Mouse (Mus musculus) adrenal gland, postnatal 0 days (tissue): ENCODE measurements around the gene Thsd4. TPM values are rescaled to one million over a fixed set of nuclear protein-coding genes. Genes with fewer than 3 reads are reported as not detected.

Source experiments
- polyA plus RNA-seq: library from polyadenylated mRNA; unstranded; fragments of >200 nt; fragmentation: Nextera tagmentation; extraction: Ambion mirVana; gene quantifications from 2 replicates; pipeline ENCODE4 v1.2.1, GENCODE M21; 2015

Thsd4 gene
- polyA plus RNA-seq = 5.8 and 9.1 TPM in 2 replicates

DNA sequence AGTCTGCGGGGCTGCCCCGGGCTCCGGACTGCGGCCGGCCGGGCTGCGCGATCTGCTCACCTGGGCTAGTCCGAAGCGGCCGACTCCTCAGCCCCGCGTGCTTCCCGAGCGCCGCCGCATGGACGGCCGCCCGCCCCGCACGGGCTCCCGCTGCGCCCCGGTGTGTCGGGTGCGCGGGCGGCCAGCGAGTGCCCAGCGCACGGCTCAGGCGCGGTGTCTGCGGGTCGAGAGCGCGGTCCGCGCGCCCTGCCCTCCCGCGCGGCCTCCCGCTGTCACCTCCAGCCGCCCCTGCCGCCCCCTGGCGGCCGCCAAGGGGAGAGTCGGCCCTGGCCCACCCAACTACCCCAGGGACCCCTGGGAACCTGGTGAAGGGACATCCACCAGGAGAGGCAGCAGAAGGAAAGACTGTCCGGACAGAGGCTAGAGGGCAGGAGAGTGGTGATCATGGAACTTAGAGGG, at the start of gene Thsd4:
Gene Thsd4 (minus strand): TSS at position 241 of the 459 bp plus-strand sequence.

DNA sequence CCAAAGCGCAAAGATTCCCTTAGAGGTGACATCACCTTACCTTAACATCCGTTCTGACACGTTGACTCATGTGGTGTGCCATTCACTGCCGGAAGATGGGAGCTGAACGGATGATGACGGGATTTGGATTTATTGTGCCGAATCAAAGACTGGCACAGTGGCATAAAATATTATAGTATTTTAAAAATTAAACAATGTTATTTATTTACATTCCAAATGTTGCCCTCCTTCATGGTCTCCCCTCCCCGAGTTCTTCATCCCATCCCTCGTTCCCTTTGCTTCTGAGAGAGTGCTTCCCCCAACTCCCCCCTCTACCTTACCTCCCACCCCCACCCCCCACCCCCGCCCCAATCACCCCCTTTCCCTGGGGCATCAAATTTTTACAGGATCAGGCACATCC, 561.3 kb downstream of the Thsd4 start, which contains the start of gene Nr2e3:
Gene Nr2e3 (minus strand): TSS at position 101 of the 400 bp plus-strand sequence.

Other genes starting within 250 kb of the Thsd4 start
- 38.2 and 40.5 TPM in 2 replicates for gene Lrrc49, start 166.1 kb upstream of the Thsd4 start, polyA plus RNA-seq
- gene Larp6, start 190.9 kb upstream of the Thsd4 start, polyA plus RNA-seq = 3.0 and 4.8 TPM in 2 replicates